Mouse (Mus musculus) layer of hippocampus, adult 9-10 months (tissue): ENCODE measurements around the gene Mbl1.

Source experiments
- DNase-seq: peaks from one replicate; pipeline ENCODE4 v3.0.0; 2022; ENCODE audit warnings: low spot score

The Mbl1 gene

DNA sequence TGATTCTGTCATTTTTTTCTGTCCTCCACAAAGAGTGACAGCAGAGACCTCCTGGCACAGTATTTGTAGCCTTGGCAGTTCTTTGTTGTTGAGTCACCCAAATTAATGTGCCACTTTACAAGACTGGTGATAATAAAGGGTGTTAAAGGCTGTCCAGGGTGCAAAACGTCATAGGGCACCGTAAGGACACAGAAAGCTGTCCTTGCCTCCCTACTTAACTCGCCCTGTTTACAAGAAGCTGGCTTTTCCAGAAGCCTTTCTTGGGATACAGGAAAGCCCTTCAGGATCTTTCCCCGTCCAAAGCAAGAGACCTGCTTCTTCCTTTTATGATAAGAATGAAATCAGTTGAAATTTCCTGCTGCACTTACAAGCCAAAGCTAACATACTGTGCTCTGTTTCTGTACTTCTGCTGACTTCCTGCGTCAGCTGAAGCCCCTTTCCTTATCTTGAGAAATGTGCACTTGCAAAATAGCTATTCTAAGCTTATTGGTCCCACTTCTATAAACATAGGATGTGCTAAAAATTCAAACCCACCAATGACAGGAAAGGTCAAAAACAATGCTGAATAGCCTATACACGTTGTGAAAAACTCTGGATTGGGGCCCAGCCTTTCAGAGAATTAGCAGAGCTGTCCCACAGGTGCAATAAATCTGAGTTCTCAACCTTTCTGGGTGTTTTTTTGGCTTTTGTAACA lies 46.9 kb downstream of the Mbl1 start:
- DNase-seq, result no peak
